Mouse (Mus musculus) embryonic stem cell, embryonic (primary cell): Measurements from ENCODE around the gene Fbxl4.
"Not testable (repeated sequence)": the region's sequence is repeated elsewhere in the genome, so short reads cannot be mapped to it uniquely, and the experiment has no call there.

ENCODE experiments used
- CTCF ChIA-PET, 4 experiments: fragments of 300-600 bp in 2 of 4; fragments of 350-600 bp in 2 of 4; sonication (Branson Sonifier 250); formaldehyde crosslinking; loops; one replicate each; lab custom pipeline; 2022; ENCODE audit warnings: inconsistent platforms in 2 of 4; lab: Charles Lee
- POLR2A ChIA-PET, 4 experiments: fragments of 300-600 bp in 2 of 4; fragments of 350-600 bp in 2 of 4; sonication (Branson Sonifier 250); formaldehyde crosslinking; loops; one replicate each; lab custom pipeline; 2022; ENCODE audit warnings: antibody characterized with exemption in 4 of 4, inconsistent platforms in 1 of 4; lab: Charles Lee

The Fbxl4 gene

DNA sequence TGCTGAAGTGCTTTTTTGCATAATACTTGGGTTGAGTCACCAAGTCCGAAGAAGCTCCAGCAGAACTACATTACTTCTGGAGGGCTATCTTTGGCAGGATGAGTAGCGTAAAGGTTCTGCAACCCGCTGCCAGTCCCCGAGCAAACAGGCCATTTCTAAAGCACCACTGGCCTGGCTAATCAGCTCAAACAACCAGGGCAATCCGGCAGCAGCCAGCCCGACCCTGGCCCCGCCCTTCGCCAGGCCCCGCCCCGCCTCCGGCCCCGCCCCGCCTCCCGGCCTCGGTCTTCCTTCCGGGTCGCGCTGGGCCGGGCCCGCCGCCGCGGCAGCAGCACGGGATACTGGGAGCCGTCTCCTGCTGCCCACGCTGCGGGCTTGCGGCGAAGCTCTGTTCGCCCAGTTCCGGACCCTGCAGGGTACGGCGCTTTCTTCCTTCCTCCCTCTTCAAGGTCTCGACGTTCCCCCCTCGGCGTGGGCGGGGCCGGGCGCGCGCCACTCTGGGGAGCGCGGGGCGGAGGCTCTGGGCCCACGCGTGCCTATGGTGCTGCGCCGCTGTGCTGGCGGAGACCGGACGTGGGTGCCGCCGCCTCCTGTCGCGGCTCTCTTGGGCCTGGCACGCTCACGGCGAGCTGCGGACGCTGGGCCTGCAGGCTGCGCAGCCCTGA lies at the start of gene Fbxl4:
Gene Fbxl4 (plus strand): TSS at position 278 of the 665 bp plus-strand sequence.
- POLR2A ChIA-PET = interaction anchor here (0.5 to 3.4 kb wide), 14 partner anchors 9 to 645 kb away, joined by 3 to 23 read pairs (median 3); partner anchors contain the start of gene Ccnc (in 1 of the 4)
- CTCF ChIA-PET = interaction anchor here in 2 of 4 experiments (0.9 to 1.6 kb wide), 2 partner anchors 9 kb away, joined by 3 to 5 read pairs; no protein-coding TSS in a partner anchor

DNA sequence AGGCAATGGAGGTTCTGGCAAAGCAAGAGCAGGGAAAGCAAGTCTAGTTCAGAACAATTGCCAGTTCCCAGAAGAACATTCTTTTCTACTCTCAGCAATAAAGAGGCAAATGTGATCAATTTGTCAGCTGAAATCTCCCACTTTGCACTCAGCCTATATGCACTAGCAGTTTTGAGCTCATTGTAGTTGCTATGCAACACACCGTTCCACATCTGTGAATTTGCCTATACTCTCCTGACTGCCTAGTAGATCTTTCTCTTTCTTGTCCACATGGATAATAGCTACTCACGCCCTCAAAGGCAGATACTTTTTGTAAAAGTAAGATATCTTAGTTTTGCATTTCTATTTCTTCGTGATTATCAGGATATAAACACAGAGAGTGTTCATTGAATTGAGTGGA lies 42.8 kb upstream of the Fbxl4 start:
- CTCF ChIA-PET = no interaction called here
- POLR2A ChIA-PET = interaction anchor here in 1 of 4 experiments (1.0 to 1.5 kb wide), 2 partner anchors 9 to 43 kb away, joined by 3 to 4 read pairs; partner anchors contain the start of gene Fbxl4

DNA sequence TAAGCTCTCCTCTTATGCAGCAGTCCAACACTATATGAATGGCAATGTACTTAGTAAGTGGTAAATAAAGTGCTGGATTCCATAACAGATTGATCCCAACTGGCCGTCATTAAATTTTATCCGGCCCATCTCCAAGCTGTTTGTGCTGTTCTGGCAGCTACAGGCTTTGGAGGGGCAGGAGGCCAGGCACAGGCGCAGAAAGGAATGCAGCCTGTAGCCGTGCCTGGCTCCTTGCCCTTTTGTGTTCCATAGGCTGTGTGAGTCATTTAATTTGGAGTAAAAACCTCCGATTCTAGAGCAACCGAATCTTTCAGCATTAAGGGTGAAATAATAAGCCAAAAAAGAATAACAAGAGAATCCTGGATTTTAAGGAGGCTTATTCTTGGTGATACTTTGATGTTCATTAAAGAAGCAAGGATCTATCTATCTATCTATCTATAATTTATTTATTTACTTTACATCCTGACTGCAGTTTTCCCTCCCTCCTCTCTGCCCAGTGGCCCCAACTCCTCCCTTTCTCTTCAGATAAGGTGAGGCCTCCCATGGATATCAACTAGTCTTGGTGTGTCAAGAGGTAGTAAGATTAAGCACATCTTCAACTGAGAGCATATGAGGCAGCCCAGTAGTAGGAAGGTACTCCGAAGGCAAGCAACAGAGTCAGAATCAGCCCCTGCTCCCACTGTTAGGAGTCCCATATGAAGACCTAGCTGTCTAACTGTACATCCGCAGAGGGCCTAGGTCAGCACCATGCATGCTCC lies 14.3 kb upstream of the Fbxl4 start:
- ChIA-PET CTCF (no interaction called here), POLR2A (interaction anchor here in 1 of 4 experiments (0.9 kb wide), 1 partner anchor 15 kb away, joined by 3 read pairs; the partner anchor contains the start of gene Fbxl4)

- CTCF ChIA-PET = not testable (repeated sequence)
- POLR2A ChIA-PET = interaction anchor here in 1 of 4 experiments (1.2 kb wide), 1 partner anchor 8 kb away, joined by 3 read pairs; the partner anchor contains the start of gene Fbxl4
Measured at GRCm38 (mm10) chr4:22349086-22349485, 8.3 kb upstream of the Fbxl4 start.

DNA sequence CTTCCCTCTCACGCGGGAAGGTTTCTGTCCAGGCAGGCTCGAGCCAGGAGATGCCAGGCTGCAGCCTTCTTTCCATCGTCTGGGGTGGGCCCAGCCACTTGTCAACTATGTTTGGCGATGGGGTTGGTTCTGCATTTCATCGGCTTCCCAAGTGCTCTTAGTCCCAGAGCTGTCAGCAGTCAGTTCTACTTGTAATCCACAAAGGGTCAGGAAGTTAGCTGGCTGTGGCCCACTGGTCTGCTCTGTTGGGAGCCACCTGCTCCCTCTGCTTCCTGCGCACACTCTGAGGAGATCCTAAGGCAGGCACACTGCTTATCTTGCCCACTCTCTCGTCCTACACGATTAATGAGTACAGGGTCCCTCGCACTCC lies 573 bp downstream of the Fbxl4 start:
- ChIA-PET POLR2A (interaction anchor here (0.6 to 3.4 kb wide), 11 partner anchors 9 to 646 kb away, joined by 3 to 23 read pairs (median 3); partner anchors contain the start of gene Ccnc (in 1 of the 4)), CTCF (interaction anchor here in 1 of 4 experiments (0.7 to 1.6 kb wide), 2 partner anchors 9 kb away, joined by 4 to 5 read pairs; no protein-coding TSS in a partner anchor)

DNA sequence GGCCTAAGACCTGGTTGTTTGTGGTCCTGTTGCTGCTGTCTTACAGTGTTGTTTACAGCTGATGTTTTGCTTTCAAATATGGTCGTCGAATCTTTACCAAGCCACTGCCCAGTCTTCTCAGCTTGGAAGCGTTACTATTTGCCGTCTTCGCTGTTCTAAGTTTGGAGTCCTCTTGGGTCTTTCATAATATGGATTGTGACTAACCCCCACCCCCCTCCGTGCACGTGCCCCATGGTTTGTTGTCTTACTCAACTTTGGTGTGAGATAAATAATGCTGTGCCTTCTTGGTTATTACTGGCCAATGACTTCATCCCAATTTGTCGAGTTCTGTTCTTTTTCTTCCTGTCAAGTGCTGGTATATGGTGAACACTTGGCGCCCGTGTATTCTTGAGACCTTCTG lies 1.1 kb downstream of the Fbxl4 start:
- ChIA-PET CTCF (interaction anchor here in 1 of 4 experiments (0.7 kb wide), 1 partner anchor 9 kb away, joined by 4 read pairs; no protein-coding TSS in a partner anchor), POLR2A (interaction anchor here in 3 of 4 experiments (0.8 to 3.4 kb wide), 8 partner anchors 8 to 631 kb away, joined by 3 to 23 read pairs (median 3); partner anchors contain the start of gene Ccnc (in 1 of the 3))

DNA sequence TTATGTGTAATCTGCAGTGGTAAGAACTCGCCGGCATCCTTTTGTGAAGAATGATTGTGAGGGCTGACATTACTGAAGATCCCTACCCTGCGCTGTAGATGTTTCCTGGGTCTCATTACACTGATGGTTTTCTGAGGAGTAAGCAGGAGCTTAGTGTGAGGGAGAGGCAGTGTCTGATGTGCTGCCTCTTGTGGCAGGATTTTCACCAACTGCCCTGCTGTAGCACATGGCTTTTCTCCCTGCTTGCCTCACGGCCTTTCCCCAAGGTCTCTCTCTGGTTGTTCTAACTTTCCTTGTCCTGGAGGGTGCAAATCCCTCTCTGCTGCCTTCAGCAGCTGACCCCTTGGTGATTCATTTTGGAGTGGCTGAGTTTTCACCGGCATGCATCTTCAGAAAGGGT lies 10.0 kb downstream of the Fbxl4 start:
- POLR2A ChIA-PET = interaction anchor here in 3 of 4 experiments (0.6 to 3.4 kb wide), 4 partner anchors 9 to 89 kb away, joined by 3 to 23 read pairs (median 10); partner anchors contain the start of gene Fbxl4 (in 2 of the 3)

DNA sequence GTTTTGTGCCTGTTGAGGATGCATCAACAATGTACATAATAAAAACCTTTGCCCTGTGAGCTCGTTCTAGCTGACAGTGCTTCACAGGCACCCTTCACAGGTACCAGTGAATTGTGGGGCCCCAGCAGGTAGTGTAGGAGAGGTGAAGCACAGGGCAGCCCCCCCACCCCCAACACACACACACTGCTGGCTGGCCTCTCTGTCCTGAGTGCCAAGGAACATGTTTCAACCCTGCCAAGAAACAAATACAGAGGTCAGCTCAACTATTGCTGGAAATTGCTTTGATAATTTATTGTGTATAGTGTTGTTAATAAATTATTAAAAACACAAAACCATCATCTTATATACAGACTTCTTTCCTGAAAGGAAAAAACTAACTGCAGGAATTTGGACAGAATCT lies 21.2 kb downstream of the Fbxl4 start:
- ChIA-PET CTCF (no interaction called here), POLR2A (no interaction called here)

More for the DNA sequence above, 10.0 kb downstream of the Fbxl4 start:
- CTCF ChIA-PET = interaction anchor here in 2 of 4 experiments (0.5 to 1.9 kb wide), 6 partner anchors 9 to 272 kb away, joined by 3 to 8 read pairs (median 4); partner anchors contain the start of gene Fbxl4 (in 1 of the 2)

DNA sequence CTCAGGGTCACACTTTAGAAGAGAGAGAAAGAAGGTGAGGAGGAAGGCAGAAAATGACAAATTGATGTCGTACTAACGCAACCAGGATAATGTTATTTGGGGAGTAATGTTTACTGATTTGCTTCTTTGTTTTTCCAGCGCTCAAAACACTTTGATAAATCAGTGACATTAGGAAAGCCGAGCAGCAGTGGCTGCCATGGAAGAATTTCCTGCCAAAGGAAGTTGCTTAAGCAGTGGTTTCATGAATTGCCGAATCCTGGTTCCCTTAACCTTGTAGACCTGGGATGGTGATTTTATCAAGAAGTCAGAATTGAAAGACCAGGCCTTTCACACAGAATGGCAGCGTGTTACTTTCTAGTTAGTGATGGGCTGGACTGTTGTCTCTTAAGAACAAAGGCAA lies 23.3 kb downstream of the Fbxl4 start:
- CTCF ChIA-PET = no interaction called here
- POLR2A ChIA-PET = interaction anchor here in 1 of 4 experiments (0.7 kb wide), 1 partner anchor 1679 kb away, joined by 3 read pairs; no protein-coding TSS in a partner anchor

DNA sequence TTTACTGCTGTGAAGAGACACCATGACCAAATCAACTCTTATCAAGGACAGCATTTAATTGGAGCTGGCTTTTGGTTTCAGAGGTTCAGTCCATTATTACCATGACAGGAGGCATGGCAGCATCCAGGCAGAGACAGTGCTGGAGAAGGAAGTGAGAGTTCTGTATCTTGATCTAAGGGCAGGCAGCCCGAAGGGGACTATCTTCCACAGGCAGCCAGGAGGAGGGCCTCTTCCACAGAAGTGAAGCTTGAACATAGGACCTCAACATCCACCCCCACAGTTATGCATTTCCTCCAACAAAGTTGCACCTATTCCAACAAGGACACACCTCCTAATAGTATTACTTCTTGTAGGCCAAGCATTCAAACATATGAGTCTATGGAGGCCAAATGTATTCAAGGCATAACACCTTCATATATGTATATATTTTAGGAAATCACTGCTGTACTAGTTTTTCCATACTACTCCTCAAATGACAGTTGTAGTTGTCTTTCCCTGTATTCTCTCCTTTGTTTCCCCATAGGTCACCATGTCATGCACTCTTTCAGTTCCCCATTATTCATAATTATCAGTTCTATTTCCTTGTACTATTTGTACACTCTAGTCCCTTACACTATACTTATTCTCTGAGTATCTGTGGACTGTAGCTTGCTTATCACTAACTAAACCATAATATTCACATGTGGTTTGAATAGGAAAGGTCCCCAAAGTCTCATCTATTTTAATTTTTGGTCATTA lies 26.4 kb downstream of the Fbxl4 start:
- CTCF ChIA-PET = no interaction called here
- POLR2A ChIA-PET = interaction anchor here in 1 of 4 experiments (0.9 kb wide), 1 partner anchor 17 kb away, joined by 3 read pairs; no protein-coding TSS in a partner anchor

- CTCF ChIA-PET = no interaction called here
- POLR2A ChIA-PET = interaction anchor here in 1 of 4 experiments (1.2 kb wide), 1 partner anchor 11 kb away, joined by 3 read pairs; no protein-coding TSS in a partner anchor
Measured at GRCm38 (mm10) chr4:22390045-22390444, 32.7 kb downstream of the Fbxl4 start.

DNA sequence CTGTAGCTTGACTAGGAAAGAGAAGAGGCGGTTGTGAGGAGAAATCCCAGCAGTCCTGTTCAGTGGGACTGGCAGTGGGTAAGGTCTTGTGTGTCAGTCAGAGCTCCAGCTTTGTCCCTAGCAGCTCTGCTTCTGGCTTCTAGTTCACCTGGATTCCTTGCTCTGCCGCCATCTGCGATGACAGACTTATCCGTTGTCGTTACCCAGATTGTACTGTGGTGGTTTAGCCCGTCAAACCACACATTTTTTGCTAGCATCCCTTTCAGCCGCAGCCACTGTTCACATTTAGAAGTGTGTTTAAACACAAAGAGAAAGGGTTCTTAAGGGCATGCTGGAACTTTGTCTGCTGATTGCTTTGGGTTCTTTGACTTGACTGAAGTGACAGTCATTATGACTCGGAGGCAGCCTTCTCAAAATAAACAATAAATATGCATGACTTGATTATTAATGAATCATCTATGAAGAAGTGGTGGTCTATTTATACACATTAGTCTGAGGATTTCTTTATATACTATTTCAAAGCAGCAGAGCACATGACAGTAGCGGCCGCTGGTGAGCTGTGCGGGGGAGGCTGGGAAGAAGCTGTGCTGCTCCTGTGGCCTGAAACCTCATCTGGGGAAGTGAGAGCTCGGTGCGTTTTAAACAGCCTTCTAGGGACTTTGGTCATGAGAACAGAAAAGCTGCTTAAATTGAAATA lies 35.6 kb downstream of the Fbxl4 start:
- ChIA-PET CTCF (no interaction called here), POLR2A (interaction anchor here in 1 of 4 experiments (1.5 kb wide), 1 partner anchor 10 kb away, joined by 4 read pairs; no protein-coding TSS in a partner anchor)

GRCm38 (mm10) chr4:22395404-22395803 lies 38.1 kb downstream of the Fbxl4 start:
- CTCF ChIA-PET = no interaction called here
- POLR2A ChIA-PET = interaction anchor here in 1 of 4 experiments (0.5 kb wide), 1 partner anchor 164 kb away, joined by 3 read pairs; no protein-coding TSS in a partner anchor

GRCm38 (mm10) chr4:22396484-22397000 lies 39.2 kb downstream of the Fbxl4 start:
- ChIA-PET CTCF (interaction anchor here in 2 of 4 experiments (1.0 to 1.4 kb wide), 2 partner anchors 265 kb away, joined by 3 to 9 read pairs; no protein-coding TSS in a partner anchor), POLR2A (interaction anchor here in 1 of 4 experiments (0.9 kb wide), 1 partner anchor 37 kb away, joined by 3 read pairs; no protein-coding TSS in a partner anchor)

DNA sequence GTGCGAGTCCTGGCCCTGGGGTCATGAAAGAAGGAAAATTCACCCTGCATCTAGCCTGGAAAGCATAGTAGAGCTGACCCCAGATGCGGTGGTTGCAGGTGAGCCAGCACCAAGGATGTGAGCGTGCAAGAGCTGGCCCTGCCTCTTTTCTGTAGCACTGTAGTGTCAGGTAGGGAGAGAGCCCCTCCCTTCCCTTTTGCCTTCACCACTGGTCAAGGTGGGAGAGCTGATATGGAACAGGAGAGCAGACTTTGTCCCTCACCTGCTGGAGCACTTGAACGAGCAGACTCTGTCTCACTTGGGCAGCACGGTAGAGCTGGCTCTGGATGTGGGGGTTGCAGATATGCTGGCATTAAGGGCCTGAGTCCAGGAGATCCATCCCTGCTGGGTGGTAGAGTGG lies 39.7 kb downstream of the Fbxl4 start:
- CTCF ChIA-PET = interaction anchor here in 2 of 4 experiments (1.0 to 1.4 kb wide), 2 partner anchors 265 to 266 kb away, joined by 3 to 9 read pairs; no protein-coding TSS in a partner anchor
- POLR2A ChIA-PET = interaction anchor here in 1 of 4 experiments (0.9 kb wide), 1 partner anchor 37 kb away, joined by 3 read pairs; no protein-coding TSS in a partner anchor

GRCm38 (mm10) chr4:22402032-22402431 lies 44.7 kb downstream of the Fbxl4 start:
- CTCF ChIA-PET = no interaction called here
- POLR2A ChIA-PET = interaction anchor here in 1 of 4 experiments (1.6 kb wide), 1 partner anchor 9 kb away, joined by 4 read pairs; no protein-coding TSS in a partner anchor

- POLR2A ChIA-PET = interaction anchor here in 2 of 4 experiments (0.7 to 1.6 kb wide), 2 partner anchors 10 to 1152 kb away, joined by 3 to 4 read pairs; no protein-coding TSS in a partner anchor
- CTCF ChIA-PET = no interaction called here
Measured at GRCm38 (mm10) chr4:22402930-22403329, 45.6 kb downstream of the Fbxl4 start.
